Mouse (Mus musculus) T-cell, adult 2 months (primary cell): ENCODE data around the gene Olfr705.
"Not testable (repeated sequence)": the region's sequence is repeated elsewhere in the genome, so short reads cannot be mapped to it uniquely, and the experiment has no call there.

Experiments used
- DNase-seq: peaks from one replicate; pipeline ENCODE4 v3.0.0; 2022; ENCODE audit warnings: low spot score

The Olfr705 gene

GRCm38 (mm10) chr7:106876791-106877190 lies at the start of gene Olfr705:
TSS of gene Olfr705 (minus strand) at chr7:106876891.
- no peak for DNase-seq

- not testable (repeated sequence) for DNase-seq
Observed at GRCm38 (mm10) chr7:106920961-106921360, 44.3 kb upstream of the Olfr705 start.

- DNase-seq = no peak
Observed at GRCm38 (mm10) chr7:106907676-106908075, 31.0 kb upstream of the Olfr705 start, which contains the start of gene Olfr1532-ps1. TSS of gene Olfr1532-ps1 (plus strand) at chr7:106908001.

- not testable (repeated sequence) for DNase-seq
Observed at GRCm38 (mm10) chr7:106901141-106901540, 24.4 kb upstream of the Olfr705 start, which contains the start of gene Olfr707. TSS of gene Olfr707 (minus strand) at chr7:106901241.

- DNase-seq = no peak
Observed at GRCm38 (mm10) chr7:106888062-106888461, 11.4 kb upstream of the Olfr705 start, which contains the start of gene Olfr706. TSS of gene Olfr706 (minus strand) at chr7:106888162.

GRCm38 (mm10) chr7:106862885-106863284 lies 13.8 kb downstream of the Olfr705 start, which contains the start of gene Olfr704:
TSS of gene Olfr704 (plus strand) at chr7:106863185.
- no peak for DNase-seq

GRCm38 (mm10) chr7:106843060-106843459 lies 33.6 kb downstream of the Olfr705 start, which contains the start of gene Olfr703:
TSS of gene Olfr703 (plus strand) at chr7:106843360.
- DNase-seq = no peak

- DNase-seq = no peak
Observed at GRCm38 (mm10) chr7:106833793-106834192, 42.9 kb downstream of the Olfr705 start, which contains the start of gene Olfr702. TSS of gene Olfr702 (minus strand) at chr7:106833893.
